Mouse (Mus musculus) liver, adult 10 weeks (tissue): ENCODE measurements around the gene Olfr498. TPM values are rescaled to one million over a fixed set of nuclear protein-coding genes. Genes with fewer than 3 reads are reported as not detected.

ENCODE experiments used
- polyA plus RNA-seq: library from polyadenylated mRNA; stranded (reverse); fragments of 350-450 nt; fragmentation: Illumina TruSeq; extraction: RNeasy Lipid Tissue Mini Kit (QIAGEN cat#74804); gene quantifications from one replicate; pipeline ENCODE4 v1.2.3, GENCODE M21; 2014; ENCODE audit warnings: low read depth, low replicate concordance

Olfr498 gene
- polyA plus RNA-seq: not detected

GRCm38 (mm10) chr7:108465026-108465425 is at the start of gene Olfr498:
Gene Olfr498, plus strand, starts transcription at chr7:108465326.

GRCm38 (mm10) chr7:108420121-108420520 is 45.0 kb upstream of the Olfr498 start, which contains the start of gene Olfr497:
Gene Olfr497, plus strand, starts transcription at chr7:108420421.

Other genes starting within 250 kb of the Olfr498 start
- not detected for gene Olfr488, start 207.0 kb upstream of the Olfr498 start, polyA plus RNA-seq
- gene Olfr490, start 176.4 kb upstream of the Olfr498 start, polyA plus RNA-seq: not detected
- gene Olfr491, start 151.9 kb upstream of the Olfr498 start, polyA plus RNA-seq: not detected
- not detected for gene Olfr492, start 141.7 kb upstream of the Olfr498 start, polyA plus RNA-seq
- gene Olfr493, start 118.3 kb upstream of the Olfr498 start, polyA plus RNA-seq: not detected
- gene Olfr494, start 100.0 kb upstream of the Olfr498 start, polyA plus RNA-seq: not detected
- gene Olfr495, start 72.2 kb upstream of the Olfr498 start, polyA plus RNA-seq: not detected
- gene Olfr497, start 44.9 kb upstream of the Olfr498 start, polyA plus RNA-seq: not detected
- not detected for gene Olfr502, start 59.7 kb downstream of the Olfr498 start, polyA plus RNA-seq
- gene Olfr503, start 79.2 kb downstream of the Olfr498 start, polyA plus RNA-seq: not detected
- gene Olfr504, start 100.5 kb downstream of the Olfr498 start, polyA plus RNA-seq: not detected
- gene Olfr506, start 145.5 kb downstream of the Olfr498 start, polyA plus RNA-seq: not detected
- not detected for gene Olfr507, start 156.5 kb downstream of the Olfr498 start, polyA plus RNA-seq
- gene Olfr508, start 164.7 kb downstream of the Olfr498 start, polyA plus RNA-seq: not detected
- not detected for gene Olfr509, start 186.6 kb downstream of the Olfr498 start, polyA plus RNA-seq
- gene Olfr510, start 201.1 kb downstream of the Olfr498 start, polyA plus RNA-seq: not detected
- gene Olfr512, start 248.0 kb downstream of the Olfr498 start, polyA plus RNA-seq: not detected